Mouse (Mus musculus): Measurements from ENCODE around the gene Blcap. TPM values are rescaled to one million over a fixed set of nuclear protein-coding genes. Genes with fewer than 3 reads are reported as not detected.
A peak's percentile ranks its signal among the peaks of the same experiment; 100 is the strongest.

Blcap gene
- polyA plus RNA-seq, 1 experiment from 2014 or later = 51.6 TPM

GRCm38 (mm10) chr2:157568881-157569280 is 2.2 kb downstream of the Blcap start:
- Histone ChIP-seq H3K4me2 (no peak overlapping the region), H3K9ac (no peak overlapping the region), H3K27me3 (no peaks in the 10 kb centered on the region), H3K27ac (no peak overlapping the region), H3K9me3 (replicated peaks) (no peaks in the 10 kb centered on the region), H3K4me1 (peaks cover 21% of the 10 kb centered on the region), H3K36me3 (0 out of 2 replicates have a peak, but pooled peaks cover 5% of the 10 kb centered on the region), H3K4me3 (replicated peaks) (no peak overlapping the region)
- ATAC-seq (replicated peaks; ENCODE audit: low FRiP score) = no peak
- 31% methylated on average over 2 of the region's 2 CpGs for WGBS

- Histone ChIP-seq H3K4me1 (peaks cover 27% of the 10 kb centered on the region), H3K9ac (peak overlapping the region; percentile 92), H3K4me3 (replicated peaks) (peak overlapping the region; percentile 100), H3K4me2 (peak overlapping the region; percentile 72), H3K27me3 (no peaks in the 10 kb centered on the region), H3K27ac (peak overlapping the region; percentile 95), H3K9me3 (replicated peaks) (no peaks in the 10 kb centered on the region), H3K36me3 (peaks cover 14% of the 10 kb centered on the region)
- ATAC-seq (replicated peaks; ENCODE audit: low FRiP score) = no peak
- WGBS = 83% methylated on average over 11 of the region's 11 CpGs
Measured at GRCm38 (mm10) chr2:157567235-157567961, 3.7 kb downstream of the Blcap start.

- peak overlapping the region; percentile 100 for H3K4me3 ChIP-seq (replicated peaks)
- H3K4me2 ChIP-seq = peak overlapping the region; percentile 72
- H3K36me3 ChIP-seq = peaks cover 24% of the 10 kb centered on the region
- WGBS = under 1% methylated on average over 36 of the region's 36 CpGs
- ATAC-seq (replicated peaks; ENCODE audit: low FRiP score) = peak; percentile 80
- H3K9ac ChIP-seq = peak overlapping the region; percentile 92
- H3K27ac ChIP-seq = peak overlapping the region; percentile 95
- H3K27me3 ChIP-seq = no peaks in the 10 kb centered on the region
- peaks cover 33% of the 10 kb centered on the region for H3K4me1 ChIP-seq
- peaks cover 4% of the 10 kb centered on the region; the same call in 1 of the 2 replicates for H3K9me3 ChIP-seq (replicated peaks)
Measured at GRCm38 (mm10) chr2:157566260-157566952, 4.7 kb downstream of the Blcap start.

GRCm38 (mm10) chr2:157565898-157566259 is 5.2 kb downstream of the Blcap start:
- WGBS = under 1% methylated on average over 35 of the region's 35 CpGs
- Histone ChIP-seq H3K9me3 (replicated peaks) (peaks cover 9% of the 10 kb centered on the region), H3K4me2 (peak overlapping the region; percentile 72), H3K9ac (peak overlapping the region; percentile 92), H3K27me3 (no peaks in the 10 kb centered on the region), H3K27ac (peak overlapping the region; percentile 95), H3K4me1 (peaks cover 34% of the 10 kb centered on the region), H3K4me3 (replicated peaks) (peak overlapping the region; percentile 100), H3K36me3 (peaks cover 29% of the 10 kb centered on the region)
- peak; percentile 21 for ATAC-seq (replicated peaks; ENCODE audit: low FRiP score)

- H3K27ac ChIP-seq = peak overlapping the region; percentile 56; the same call in 1 of the 2 replicates
Measured at GRCm38 (mm10) chr2:157565446-157565845, 5.6 kb downstream of the Blcap start.

GRCm38 (mm10) chr2:157564723-157565122 is 6.4 kb downstream of the Blcap start:
- Histone ChIP-seq H3K4me2 (peak overlapping the region; percentile 72), H3K27ac (no peak overlapping the region), H3K4me1 (peaks cover 37% of the 10 kb centered on the region), H3K36me3 (peaks cover 38% of the 10 kb centered on the region), H3K27me3 (no peaks in the 10 kb centered on the region), H3K9me3 (replicated peaks) (peaks cover 18% of the 10 kb centered on the region), H3K4me3 (replicated peaks) (peak overlapping the region; percentile 100), H3K9ac (0 out of 2 replicates have a peak overlapping the region, but pooled peaks have one; percentile 92)
- ATAC-seq (replicated peaks; ENCODE audit: low FRiP score) = no peak
- WGBS = 76% methylated on average over 4 of the region's 4 CpGs

More at GRCm38 (mm10) chr2:157565446-157565845, 5.6 kb downstream of the Blcap start:
- Histone ChIP-seq H3K4me1 (peaks cover 34% of the 10 kb centered on the region), H3K4me2 (peak overlapping the region; percentile 72), H3K27me3 (no peaks in the 10 kb centered on the region), H3K9ac (peak overlapping the region; percentile 92), H3K36me3 (peaks cover 31% of the 10 kb centered on the region), H3K4me3 (replicated peaks) (peak overlapping the region; percentile 100), H3K9me3 (replicated peaks) (peaks cover 11% of the 10 kb centered on the region)
- WGBS = 6% methylated on average over 13 of the region's 13 CpGs
- no peak; the same call in 1 of the 2 replicates for ATAC-seq (replicated peaks; ENCODE audit: low FRiP score)

DNA sequence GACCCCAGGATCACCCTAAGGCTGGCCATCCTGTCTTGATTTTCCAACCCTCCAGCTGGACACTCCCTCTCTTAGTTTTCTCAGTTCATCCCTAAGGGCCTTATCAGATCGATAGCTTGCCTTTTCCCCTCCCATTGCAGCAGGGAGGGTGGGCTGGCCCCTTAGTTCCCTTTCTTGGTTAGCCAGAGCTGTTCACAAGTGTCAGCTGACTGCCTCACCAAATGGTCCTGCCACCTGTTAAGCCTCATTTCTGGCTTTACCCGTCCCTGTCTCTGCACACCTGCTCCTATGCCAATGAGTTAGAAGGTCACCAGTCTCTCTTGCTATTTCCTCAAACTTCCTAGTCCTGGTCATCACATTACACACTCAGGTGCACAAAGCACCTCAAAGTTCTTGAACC is 8.0 kb downstream of the Blcap start:
- peaks cover 53% of the 10 kb centered on the region for H3K36me3 ChIP-seq
- H3K4me1 ChIP-seq = peaks cover 45% of the 10 kb centered on the region
- H3K27me3 ChIP-seq = no peaks in the 10 kb centered on the region
- no peak overlapping the region for H3K4me2 ChIP-seq
- H3K4me3 ChIP-seq (replicated peaks) = no peak overlapping the region
- H3K9me3 ChIP-seq (replicated peaks) = peaks cover 27% of the 10 kb centered on the region
- no peak for ATAC-seq (replicated peaks; ENCODE audit: low FRiP score)
- no peak overlapping the region for H3K27ac ChIP-seq
- WGBS = 48% methylated on average over 2 of the region's 2 CpGs
- H3K9ac ChIP-seq = no peak overlapping the region

GRCm38 (mm10) chr2:157561165-157561836 is 9.8 kb downstream of the Blcap start:
- Histone ChIP-seq H3K4me3 (replicated peaks) (peak overlapping the region; percentile 53), H3K27me3 (no peaks in the 10 kb centered on the region), H3K4me1 (peaks cover 39% of the 10 kb centered on the region), H3K9me3 (replicated peaks) (peaks cover 27% of the 10 kb centered on the region), H3K4me2 (peak overlapping the region; percentile 80), H3K27ac (peak overlapping the region; percentile 56; the same call in 1 of the 2 replicates), H3K9ac (no peak overlapping the region), H3K36me3 (peaks cover 70% of the 10 kb centered on the region)
- 55% methylated on average over 27 of the region's 27 CpGs for WGBS
- peak; percentile 89 for ATAC-seq (replicated peaks; ENCODE audit: low FRiP score)

- 41% methylated on average over 33 of the region's 33 CpGs for WGBS
Measured at GRCm38 (mm10) chr2:157560302-157560701, 10.8 kb downstream of the Blcap start.

GRCm38 (mm10) chr2:157559858-157560257 is 11.2 kb downstream of the Blcap start, which contains the start of gene Nnat:
Nnat (plus strand) TSS chr2:157560078.
- ATAC-seq (replicated peaks; ENCODE audit: low FRiP score) = no peak

More at GRCm38 (mm10) chr2:157560302-157560701, 10.8 kb downstream of the Blcap start:
- H3K4me1 ChIP-seq = peaks cover 45% of the 10 kb centered on the region
- no peak for ATAC-seq (replicated peaks; ENCODE audit: low FRiP score)
- peaks cover 27% of the 10 kb centered on the region for H3K9me3 ChIP-seq (replicated peaks)
- peak overlapping the region; percentile 80 for H3K4me2 ChIP-seq
- H3K27me3 ChIP-seq = no peaks in the 10 kb centered on the region
- peaks cover 73% of the 10 kb centered on the region for H3K36me3 ChIP-seq
- H3K9ac ChIP-seq = peak overlapping the region; percentile 55
- H3K27ac ChIP-seq = no peak overlapping the region
- H3K4me3 ChIP-seq (replicated peaks) = peak overlapping the region; percentile 53

DNA sequence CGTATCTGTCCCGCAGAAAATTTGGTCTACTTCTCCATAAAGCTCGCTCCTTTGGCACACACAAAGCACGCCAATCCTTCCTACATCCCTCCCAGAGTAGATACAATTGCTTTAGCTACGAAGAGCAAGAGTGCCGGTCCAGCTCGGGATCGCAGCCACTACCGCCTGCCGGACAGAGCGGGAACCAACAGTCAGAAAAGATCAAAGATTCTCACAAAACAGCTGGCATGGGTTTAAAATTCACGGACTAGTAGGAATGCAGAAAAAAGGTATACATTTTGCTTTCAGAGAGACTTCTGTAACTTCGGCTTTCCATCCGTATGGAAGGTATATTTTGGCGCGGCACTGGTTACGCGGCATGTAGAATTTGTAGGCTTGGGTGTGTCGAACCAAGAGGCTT is 11.6 kb downstream of the Blcap start:
- no peak overlapping the region for H3K27ac ChIP-seq
- H3K9me3 ChIP-seq (replicated peaks) = peaks cover 27% of the 10 kb centered on the region
- no peak for ATAC-seq (replicated peaks; ENCODE audit: low FRiP score)
- 50% methylated on average over 19 of the region's 19 CpGs for WGBS
- peaks cover 40% of the 10 kb centered on the region for H3K4me1 ChIP-seq
- H3K27me3 ChIP-seq = no peaks in the 10 kb centered on the region
- peak overlapping the region; percentile 53 for H3K4me3 ChIP-seq (replicated peaks)
- H3K36me3 ChIP-seq = peaks cover 73% of the 10 kb centered on the region
- H3K9ac ChIP-seq = peak overlapping the region; percentile 55
- H3K4me2 ChIP-seq = peak overlapping the region; percentile 80

More at GRCm38 (mm10) chr2:157559858-157560257, 11.2 kb downstream of the Blcap start, which contains the start of gene Nnat:
- Histone ChIP-seq H3K4me1 (peaks cover 40% of the 10 kb centered on the region), H3K4me2 (peak within 1 kb of the TSS; percentile 80), H3K4me3 (replicated peaks) (peak within 1 kb of the TSS; percentile 53), H3K36me3 (peaks cover 73% of the 10 kb centered on the region), H3K9me3 (replicated peaks) (peaks cover 27% of the 10 kb centered on the region), H3K27ac (peak within 1 kb of the TSS; percentile 56; the same call in 1 of the 2 replicates), H3K27me3 (no peaks in the 10 kb centered on the region), H3K9ac (peak within 1 kb of the TSS; percentile 55)
- WGBS = 55% methylated on average over 27 of the region's 27 CpGs
